Mouse (Mus musculus): ENCODE data around the gene Zfp592. TPM values are rescaled to one million over a fixed set of nuclear protein-coding genes. Genes with fewer than 3 reads are reported as not detected.

The Zfp592 gene
- total and polyA plus RNA-seq, 3 experiments, result 12.9 to 33.0 TPM; not detected in 1

GRCm38 (mm10) chr7:80959003-80959402, 34.5 kb upstream of the Zfp592 start:
- Histone ChIP-seq H3K36me3 (ENCODE audit: control insufficient read depth in 1 of 2, insufficient read depth in 2 of 2, low read length in 2 of 2) (no peaks in the 10 kb centered on the region; a peak in 1 of 4 replicates), H3K4me3 (ENCODE audit: control insufficient read depth in 1 of 2, insufficient read depth in 1 of 2, low read depth in 2 of 2, low read length in 2 of 2) (no peak overlapping the region), H3K9me3 (replicated peaks; ENCODE audit: insufficient read depth, low read length) (no peaks in the 10 kb centered on the region), H3K4me1 (ENCODE audit: control insufficient read depth in 1 of 2, insufficient read depth in 2 of 2, low read length in 2 of 2) (peaks cover 2% of the 10 kb centered on the region in 2 experiments; a peak in 1 of 4 replicates), H3K27ac (ENCODE audit: control insufficient read depth, low read depth, low read length) (no peak overlapping the region), H3K27me3 (ENCODE audit: control insufficient read depth in 1 of 2, insufficient read depth in 2 of 2, low read length in 2 of 2) (0 out of 4 replicates have a peak, but pooled peaks cover 0 to 2% of the 10 kb centered on the region in 2 experiments), H3K9ac (ENCODE audit: control insufficient read depth, low read depth, low read length, poor library complexity, severe bottlenecking) (no peak overlapping the region), H3K79me2 (ENCODE audit: control insufficient read depth, insufficient read depth, low read length, poor library complexity) (no peaks in the 10 kb centered on the region)
- DNase-seq (ENCODE audit: low read depth, low spot score), result peak; percentile 28
- no peak for TF ChIP-seq NELFE (IDR thresholded peaks at IDR 0.05; ENCODE audit: low read depth, low read length)
- peak; percentile 52; the same call in 1 of the 2 replicates for TF ChIP-seq RCOR1 (IDR thresholded peaks at IDR 0.05; ENCODE audit: low read depth, low read length)
- TF ChIP-seq EP300 (IDR thresholded peaks at IDR 0.05; ENCODE audit: low read depth in 1 of 2, low read length in 2 of 2), result peak in 1 of 2 experiments; percentile 30; a peak in 1 of 4 replicates
- 0 out of 2 replicates have a peak, but pooled peaks have one; percentile 36 for TF ChIP-seq TCF12 (IDR thresholded peaks at IDR 0.05; ENCODE audit: low read depth, low read length)
- TF ChIP-seq CHD2 (IDR thresholded peaks at IDR 0.05; ENCODE audit: low read length), result no peak
- no peak for TF ChIP-seq USF2 (IDR thresholded peaks at IDR 0.05; ENCODE audit: borderline replicate concordance in 1 of 2, insufficient read depth in 1 of 2, low read depth in 1 of 2, low read length in 2 of 2)

DNA sequence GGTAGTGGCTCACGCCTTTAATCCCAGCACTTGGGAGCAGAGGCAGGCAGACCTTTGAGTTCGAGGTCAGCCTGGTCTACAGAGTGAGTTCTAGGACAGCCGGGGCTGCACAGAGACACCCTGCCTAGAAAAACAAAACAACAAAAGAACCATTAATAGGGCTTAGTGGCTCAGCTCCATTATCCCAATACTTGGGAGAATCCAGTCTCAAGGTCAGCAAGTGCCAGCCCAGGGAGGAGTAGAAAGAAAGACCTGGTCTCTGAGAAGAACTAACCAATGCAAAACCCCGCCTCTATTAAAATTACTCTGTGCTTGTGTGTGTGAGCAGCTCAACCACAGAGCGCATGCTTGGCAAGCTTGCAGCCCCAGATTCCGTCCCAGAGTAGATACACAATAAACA, 30.7 kb upstream of the Zfp592 start:
- no peak for DNase-seq (ENCODE audit: low read depth, low spot score)
- H3K27ac ChIP-seq (ENCODE audit: control insufficient read depth, low read depth, low read length), result no peak overlapping the region
- no peaks in the 10 kb centered on the region for H3K79me2 ChIP-seq (ENCODE audit: control insufficient read depth, insufficient read depth, low read length, poor library complexity)
- no peak overlapping the region for H3K4me3 ChIP-seq (ENCODE audit: control insufficient read depth in 1 of 2, insufficient read depth in 1 of 2, low read depth in 2 of 2, low read length in 2 of 2)
- TF ChIP-seq GABPA (IDR thresholded peaks at IDR 0.05; ENCODE audit: low read depth, low read length) (no peak), ZC3H11A (IDR thresholded peaks at IDR 0.05; ENCODE audit: low read depth, low read length) (no peak), E2F4 (IDR thresholded peaks at IDR 0.05; ENCODE audit: borderline replicate concordance, low read depth, low read length) (no peak), MAX (IDR thresholded peaks at IDR 0.05; ENCODE audit: low read length) (no peak), SMC3 (IDR thresholded peaks at IDR 0.05; ENCODE audit: low read depth, low read length) (no peak), BHLHE40 (IDR thresholded peaks at IDR 0.05; ENCODE audit: borderline replicate concordance, low read depth, low read length) (no peak), MEF2A (IDR thresholded peaks at IDR 0.05; ENCODE audit: extremely low read depth, insufficient replicate concordance, low read depth, low read length, poor library complexity, severe bottlenecking) (no peak)
- peaks cover 2% of the 10 kb centered on the region in 2 experiments; a peak in 1 of 4 replicates for H3K4me1 ChIP-seq (ENCODE audit: control insufficient read depth in 1 of 2, insufficient read depth in 2 of 2, low read length in 2 of 2)
- H3K36me3 ChIP-seq (ENCODE audit: control insufficient read depth in 1 of 2, insufficient read depth in 2 of 2, low read length in 2 of 2), result no peaks in the 10 kb centered on the region; a peak in 1 of 4 replicates
- H3K9me3 ChIP-seq (replicated peaks; ENCODE audit: insufficient read depth, low read length), result no peaks in the 10 kb centered on the region
- H3K9ac ChIP-seq (ENCODE audit: control insufficient read depth, low read depth, low read length, poor library complexity, severe bottlenecking), result no peak overlapping the region
- H3K27me3 ChIP-seq (ENCODE audit: control insufficient read depth in 1 of 2, insufficient read depth in 2 of 2, low read length in 2 of 2), result 0 out of 4 replicates have a peak, but pooled peaks cover 0 to 2% of the 10 kb centered on the region in 2 experiments

GRCm38 (mm10) chr7:80970913-80971312, 22.6 kb upstream of the Zfp592 start:
- no peak overlapping the region for H3K9ac ChIP-seq (ENCODE audit: control insufficient read depth, low read depth, low read length, poor library complexity, severe bottlenecking)
- no peaks in the 10 kb centered on the region; a peak in 3 of 4 replicates for H3K27me3 ChIP-seq (ENCODE audit: control insufficient read depth in 1 of 2, insufficient read depth in 2 of 2, low read length in 2 of 2)
- H3K79me2 ChIP-seq (ENCODE audit: control insufficient read depth, insufficient read depth, low read length, poor library complexity), result no peaks in the 10 kb centered on the region
- no peak overlapping the region for H3K27ac ChIP-seq (ENCODE audit: control insufficient read depth, low read depth, low read length)
- H3K36me3 ChIP-seq (ENCODE audit: control insufficient read depth in 1 of 2, insufficient read depth in 2 of 2, low read length in 2 of 2), result no peaks in the 10 kb centered on the region
- no peaks in the 10 kb centered on the region for H3K9me3 ChIP-seq (replicated peaks; ENCODE audit: insufficient read depth, low read length)
- no peak overlapping the region for H3K4me3 ChIP-seq (ENCODE audit: control insufficient read depth in 1 of 2, insufficient read depth in 1 of 2, low read depth in 2 of 2, low read length in 2 of 2)
- no peak for DNase-seq (ENCODE audit: low read depth, low spot score)
- no peaks in the 10 kb centered on the region for H3K4me1 ChIP-seq (ENCODE audit: control insufficient read depth in 1 of 2, insufficient read depth in 2 of 2, low read length in 2 of 2)
- no peak for TF ChIP-seq TCF12 (IDR thresholded peaks at IDR 0.05; ENCODE audit: low read depth, low read length)
- TF ChIP-seq CHD1 (IDR thresholded peaks at IDR 0.05; ENCODE audit: low read depth, low read length), result no peak
- TF ChIP-seq POLR2AphosphoS5 (IDR thresholded peaks at IDR 0.05; ENCODE audit: borderline replicate concordance, low read depth, low read length), result no peak
- no peak for TF ChIP-seq SIN3A (IDR thresholded peaks at IDR 0.05; ENCODE audit: low read length)
- no peak for TF ChIP-seq NELFE (IDR thresholded peaks at IDR 0.05; ENCODE audit: low read depth, low read length)
- no peak for TF ChIP-seq GABPA (IDR thresholded peaks at IDR 0.05; ENCODE audit: low read depth, low read length)
- TF ChIP-seq MYC (IDR thresholded peaks at IDR 0.05; ENCODE audit: low read depth, low read length), result no peak
- TF ChIP-seq USF2 (IDR thresholded peaks at IDR 0.05; ENCODE audit: borderline replicate concordance in 1 of 2, insufficient read depth in 1 of 2, low read depth in 1 of 2, low read length in 2 of 2), result no peak
- no peak for TF ChIP-seq POLR2AphosphoS2 (IDR thresholded peaks at IDR 0.05; ENCODE audit: low read length)

All from MEL (cell line).